Mouse (Mus musculus) MEL (cell line): Measurements from ENCODE around the gene Ap3d1. TPM values are rescaled to one million over a fixed set of nuclear protein-coding genes. Genes with fewer than 3 reads are reported as not detected.

ENCODE experiments used
- DNase-seq: peaks from one replicate; pipeline ENCODE4 v3.0.0; 2011; ENCODE audit warnings: low read depth, low spot score
- H3K27ac ChIP-seq: 2 replicates; pipeline ENCODE4 v1.5.1; 2012; ENCODE audit warnings: low read depth, mild to moderate bottlenecking, control low read depth, low read length, moderate library complexity; ENCODE audit not compliant: control insufficient read depth
- H3K27me3 ChIP-seq, 2 experiments: fragments of 150-350 bp in 1 of 2; sonication (generic) in 1 of 2; 2 replicates each; pipeline ENCODE4 v1.6.1; 2012; ENCODE audit warnings: low read length in 2 of 2, mild to moderate bottlenecking in 2 of 2, improper control_type of control experiment in 1 of 2, moderate library complexity in 1 of 2; ENCODE audit not compliant: insufficient read depth in 2 of 2, control insufficient read depth in 1 of 2
- H3K36me3 ChIP-seq, 2 experiments: 2 replicates each; pipeline ENCODE4 v1.6.1; 2012 to 2014; ENCODE audit warnings: low read length in 2 of 2, improper control_type of control experiment in 1 of 2, inconsistent platforms in 1 of 2, mild to moderate bottlenecking in 1 of 2; ENCODE audit not compliant: insufficient read depth in 2 of 2, control insufficient read depth in 1 of 2
- H3K4me1 ChIP-seq, 2 experiments: fragments of 150-350 bp in 1 of 2; sonication (generic) in 1 of 2; 2 replicates each; pipeline ENCODE4 v1.6.1; 2012; ENCODE audit warnings: low read length in 2 of 2, improper control_type of control experiment in 1 of 2, mild to moderate bottlenecking in 1 of 2; ENCODE audit not compliant: insufficient read depth in 2 of 2, control insufficient read depth in 1 of 2
- H3K4me3 ChIP-seq, 2 experiments: fragments of 150-350 bp in 1 of 2; sonication (generic) in 1 of 2; 2 replicates each; pipeline ENCODE4 v1.5.1; 2012; ENCODE audit warnings: low read depth in 2 of 2, low read length in 2 of 2, mild to moderate bottlenecking in 2 of 2, moderate library complexity in 2 of 2, control low read depth in 1 of 2, improper control_type of control experiment in 1 of 2; ENCODE audit not compliant: control insufficient read depth in 1 of 2, insufficient read depth in 1 of 2
- H3K79me2 ChIP-seq: 2 replicates; pipeline ENCODE4 v1.6.1; 2012; ENCODE audit warnings: mild to moderate bottlenecking, low read length, moderate library complexity; ENCODE audit not compliant: control insufficient read depth, poor library complexity, insufficient read depth
- H3K9ac ChIP-seq: 2 replicates; pipeline ENCODE4 v1.6.1; 2012; ENCODE audit warnings: low read depth, mild to moderate bottlenecking, control low read depth, low read length, moderate library complexity; ENCODE audit not compliant: control insufficient read depth, poor library complexity, severe bottlenecking
- H3K9me3 ChIP-seq: fragments of 150-350 bp; sonication (generic); replicated peaks from 2 replicates; pipeline ENCODE4 v1.6.1; 2012; ENCODE audit warnings: mild to moderate bottlenecking, low read length, improper control_type of control experiment, moderate library complexity; ENCODE audit not compliant: insufficient read depth
- CHD2 ChIP-seq: IDR thresholded peaks from 2 replicates; pipeline ENCODE4 v1.6.1; 2011; ENCODE audit warnings: low read length, improper control_type of control experiment
- E2F4 ChIP-seq: IDR thresholded peaks from 2 replicates; pipeline ENCODE4 v1.6.1; 2011; ENCODE audit warnings: low read depth, low read length, improper control_type of control experiment, borderline replicate concordance
- EP300 ChIP-seq, 2 experiments: IDR thresholded peaks; 2 replicates each; pipeline ENCODE4 v1.6.1; 2011; ENCODE audit warnings: improper control_type of control experiment in 2 of 2, low read length in 2 of 2, low read depth in 1 of 2, mild to moderate bottlenecking in 1 of 2
- GATA1 ChIP-seq: IDR thresholded peaks from 2 replicates; pipeline ENCODE4 v1.6.1; 2011; ENCODE audit warnings: low read depth, low read length, improper control_type of control experiment
- JUND ChIP-seq: IDR thresholded peaks from 2 replicates; pipeline ENCODE4 v1.6.1; 2011; ENCODE audit warnings: low read depth, mild to moderate bottlenecking, improper control_type of control experiment, low read length
- KAT2A ChIP-seq: conservative IDR thresholded peaks from 2 replicates; pipeline ENCODE4 v1.6.1; 2012; ENCODE audit warnings: low read depth, low read length, improper control_type of control experiment, inconsistent platforms
- MAX ChIP-seq: IDR thresholded peaks from 2 replicates; pipeline ENCODE4 v1.6.1; 2011; ENCODE audit warnings: low read length, improper control_type of control experiment
- MEF2A ChIP-seq: IDR thresholded peaks from 2 replicates; pipeline ENCODE4 v1.6.1; 2014; ENCODE audit warnings: low read depth, mild to moderate bottlenecking, inconsistent platforms, low read length, improper control_type of control experiment; ENCODE audit not compliant: poor library complexity, insufficient replicate concordance, severe bottlenecking; ENCODE audit errors: extremely low read depth
- MXI1 ChIP-seq: IDR thresholded peaks from 2 replicates; pipeline ENCODE4 v1.6.1; 2011; ENCODE audit warnings: mild to moderate bottlenecking, low read depth, low read length, improper control_type of control experiment
- MYB ChIP-seq: IDR thresholded peaks from 2 replicates; pipeline ENCODE4 v1.6.1; 2011; ENCODE audit warnings: mild to moderate bottlenecking, low read depth, low read length, improper control_type of control experiment
- MYC ChIP-seq: IDR thresholded peaks from 2 replicates; pipeline ENCODE4 v1.6.1; 2011; ENCODE audit warnings: low read depth, mild to moderate bottlenecking, low read length, improper control_type of control experiment, moderate library complexity
- NELFE ChIP-seq: IDR thresholded peaks from 2 replicates; pipeline ENCODE4 v1.6.1; 2011; ENCODE audit warnings: low read depth, low read length, improper control_type of control experiment
- NRF1 ChIP-seq: IDR thresholded peaks from 2 replicates; pipeline ENCODE4 v1.6.1; 2014; ENCODE audit warnings: low read depth, mild to moderate bottlenecking, inconsistent platforms, low read length, improper control_type of control experiment, moderate library complexity; ENCODE audit not compliant: poor library complexity, insufficient read depth, severe bottlenecking
- POLR2A ChIP-seq, 2 experiments: IDR thresholded peaks; 2 replicates each; pipeline ENCODE4 v1.6.1; 2011 to 2012; ENCODE audit warnings: low read length in 2 of 2, mild to moderate bottlenecking in 2 of 2, control low read depth in 1 of 2, improper control_type of control experiment in 1 of 2, low read depth in 1 of 2, moderate library complexity in 1 of 2; ENCODE audit not compliant: control insufficient read depth in 1 of 2, insufficient read depth in 1 of 2, poor library complexity in 1 of 2
- POLR2AphosphoS2 ChIP-seq: IDR thresholded peaks from 2 replicates; pipeline ENCODE4 v1.6.1; 2011; ENCODE audit warnings: low read length, improper control_type of control experiment
- POLR2AphosphoS5 ChIP-seq: IDR thresholded peaks from 2 replicates; pipeline ENCODE4 v1.6.1; 2012; ENCODE audit warnings: low read depth, borderline replicate concordance, mild to moderate bottlenecking, inconsistent platforms, low read length, moderate library complexity, mixed read lengths
- USF1 ChIP-seq: IDR thresholded peaks from 2 replicates; pipeline ENCODE4 v1.6.1; 2014; ENCODE audit warnings: low read depth, mild to moderate bottlenecking, inconsistent platforms, low read length, improper control_type of control experiment, moderate library complexity
- USF2 ChIP-seq, 2 experiments: IDR thresholded peaks; 2 replicates each; pipeline ENCODE4 v1.6.1; 2011 to 2012; ENCODE audit warnings: improper control_type of control experiment in 2 of 2, low read length in 2 of 2, borderline replicate concordance in 1 of 2, inconsistent platforms in 1 of 2, low read depth in 1 of 2, mild to moderate bottlenecking in 1 of 2; ENCODE audit not compliant: insufficient read depth in 1 of 2
- ZNF384 ChIP-seq: IDR thresholded peaks from 2 replicates; pipeline ENCODE4 v1.6.1; 2012; ENCODE audit warnings: low read depth, mild to moderate bottlenecking, inconsistent platforms, low read length, improper control_type of control experiment
- polyA plus RNA-seq, 2 experiments: library from polyadenylated mRNA; stranded (reverse) in 1 of 2; unstranded in 1 of 2; fragments of >175 nt in 1 of 2; fragments of >200 nt in 1 of 2; gene quantifications; 2 replicates each; pipeline versions ENCODE4 v1.2.1 to v1.2.4; 2012; ENCODE audit warnings: low replicate concordance in 2 of 2, low read depth in 1 of 2; ENCODE audit not compliant: insufficient read length in 2 of 2, insufficient read depth in 1 of 2, missing spikeins in 1 of 2
- total RNA-seq: library from RNA; depleted of rRNA; stranded (reverse); fragments of 300-350 nt; gene quantifications from 2 replicates; pipeline ENCODE4 v1.2.3, GENCODE M21; 2012

The Ap3d1 gene
- total and polyA plus RNA-seq, 3 experiments: 32.7 to 260 (median 54.5) TPM

DNA sequence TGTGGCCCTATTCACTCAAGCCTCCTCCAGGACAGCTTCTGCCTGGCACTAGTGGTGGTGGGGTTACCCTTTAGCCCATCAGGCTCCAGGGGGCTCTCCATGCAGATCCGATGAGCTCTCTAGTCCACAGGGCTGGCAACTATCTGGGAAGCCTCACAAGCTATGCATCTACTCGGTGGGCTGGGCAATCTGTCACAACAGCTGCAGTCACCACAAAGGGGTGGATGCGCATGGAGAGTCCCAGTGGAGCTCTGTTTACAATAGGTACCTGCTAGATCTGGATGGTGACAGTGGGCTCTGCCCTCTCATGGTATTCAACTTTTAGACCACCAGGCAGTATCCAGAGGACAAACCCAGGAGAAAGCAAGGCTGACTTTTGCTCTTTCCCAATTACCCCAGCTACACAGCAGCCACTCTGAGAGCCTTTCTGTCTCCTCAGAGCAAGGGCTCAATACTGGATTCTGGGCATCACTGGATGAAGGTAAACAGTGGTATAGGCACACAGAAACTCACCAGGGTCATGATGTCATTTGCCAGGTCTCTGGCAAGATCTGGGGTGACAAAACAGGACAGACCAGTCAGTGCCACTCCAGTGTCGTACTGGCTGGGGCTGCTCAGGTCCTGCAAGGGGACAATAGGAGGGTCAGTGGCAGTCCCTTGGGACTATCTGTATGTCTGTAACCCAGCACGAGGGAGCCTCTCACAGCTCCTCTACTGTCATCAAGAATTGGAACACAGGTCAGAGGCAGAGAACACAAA is 14.5 kb downstream of the Ap3d1 start:
- H3K9me3 ChIP-seq: no peaks in the 10 kb centered on the region
- no peak for TF ChIP-seq MXI1
- TF ChIP-seq POLR2A (IDR thresholded peaks at IDR 0.05; ENCODE audit: control insufficient read depth in 1 of 2, insufficient read depth in 1 of 2, low read depth in 1 of 2, low read length in 2 of 2, poor library complexity in 1 of 2): no peak
- no peak for TF ChIP-seq E2F4
- TF ChIP-seq USF2 (IDR thresholded peaks at IDR 0.05; ENCODE audit: borderline replicate concordance in 1 of 2, insufficient read depth in 1 of 2, low read depth in 1 of 2, low read length in 2 of 2): no peak
- TF ChIP-seq EP300 (IDR thresholded peaks at IDR 0.05; ENCODE audit: low read depth in 1 of 2, low read length in 2 of 2): no peak
- TF ChIP-seq NRF1: no peak
- no peak for TF ChIP-seq ZNF384
- TF ChIP-seq POLR2AphosphoS5: no peak
- TF ChIP-seq GATA1: no peak
- TF ChIP-seq MEF2A: no peak
- TF ChIP-seq MAX: no peak
- TF ChIP-seq MYC: no peak
- TF ChIP-seq KAT2A: no peak
- TF ChIP-seq USF1: no peak
- TF ChIP-seq JUND: no peak
- H3K4me3 ChIP-seq: no peak overlapping the region
- no peak overlapping the region for H3K27ac ChIP-seq
- no peaks in the 10 kb centered on the region for H3K4me1 ChIP-seq
- H3K79me2 ChIP-seq: no peaks in the 10 kb centered on the region
- no peaks in the 10 kb centered on the region for H3K27me3 ChIP-seq
- H3K9ac ChIP-seq: no peak overlapping the region
- H3K36me3 ChIP-seq: peaks cover 0 to 13% of the 10 kb centered on the region in 2 experiments; a peak in 2 of 4 replicates
- DNase-seq: no peak

DNA sequence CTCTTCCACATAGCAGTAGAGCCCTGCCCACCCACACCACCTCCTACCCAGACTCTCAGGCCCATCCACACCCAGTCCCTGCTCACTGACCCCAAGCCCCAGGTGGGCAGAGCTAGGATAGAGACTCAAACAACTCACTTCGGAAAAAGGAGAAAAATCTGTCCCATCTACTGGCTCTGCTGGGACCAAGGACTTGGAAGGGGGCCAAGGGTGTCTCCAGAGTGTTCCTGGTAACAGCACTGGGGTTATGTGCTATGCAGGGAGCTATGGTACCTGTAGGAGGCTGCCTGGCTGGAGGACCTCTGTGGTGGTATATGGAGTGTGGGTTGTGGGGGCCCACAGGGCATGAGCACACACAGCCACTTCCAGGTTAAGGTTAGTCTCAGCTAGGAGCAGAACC is 24.8 kb downstream of the Ap3d1 start:
- TF ChIP-seq USF2 (IDR thresholded peaks at IDR 0.05; ENCODE audit: borderline replicate concordance in 1 of 2, insufficient read depth in 1 of 2, low read depth in 1 of 2, low read length in 2 of 2) (no peak), NELFE (no peak), CHD2 (no peak), MYB (no peak), POLR2AphosphoS2 (no peak)
- Histone ChIP-seq H3K4me3 (no peak overlapping the region), H3K4me1 (no peaks in the 10 kb centered on the region), H3K36me3 (peaks cover 0 to 7% of the 10 kb centered on the region in 2 experiments; a peak in 1 of 4 replicates), H3K27ac (no peak overlapping the region), H3K9ac (no peak overlapping the region), H3K79me2 (no peaks in the 10 kb centered on the region), H3K9me3 (no peaks in the 10 kb centered on the region), H3K27me3 (no peaks in the 10 kb centered on the region)
- no peak for DNase-seq
